Mouse (Mus musculus) CH12.LX (cell line): ENCODE measurements around the gene Snrk. TPM values are rescaled to one million over a fixed set of nuclear protein-coding genes. Genes with fewer than 3 reads are reported as not detected.

Experiments
- DNase-seq: peaks from one replicate; pipeline ENCODE4 v3.0.0-alpha.2; 2013; ENCODE audit errors: extremely low read depth
- H3K27ac ChIP-seq: 2 replicates; pipeline ENCODE4 v1.5.1; 2012; ENCODE audit warnings: low read depth, mild to moderate bottlenecking, control low read depth, moderate library complexity; ENCODE audit not compliant: insufficient read depth
- H3K27me3 ChIP-seq: replicated peaks from 2 replicates; pipeline ENCODE3; 2012; ENCODE audit warnings: inconsistent platforms
- H3K36me3 ChIP-seq, 2 experiments: replicated peaks in 1 of 2; 2 replicates each; pipeline versions ENCODE3 to v1.6.1; 2012; ENCODE audit warnings: inconsistent platforms in 1 of 2, low read length in 1 of 2, mild to moderate bottlenecking in 1 of 2, mixed read lengths in 1 of 2, moderate library complexity in 1 of 2; ENCODE audit not compliant: control insufficient read depth in 1 of 2, insufficient read depth in 1 of 2
- H3K4me1 ChIP-seq, 2 experiments: 2 replicates each; pipeline ENCODE4 v1.6.1; 2012; ENCODE audit warnings: inconsistent platforms in 1 of 2, moderate library complexity in 1 of 2; ENCODE audit not compliant: insufficient read depth in 2 of 2, control insufficient read depth in 1 of 2
- H3K4me2 ChIP-seq: 2 replicates; pipeline ENCODE4 v1.6.1; 2012; ENCODE audit warnings: low read depth, mild to moderate bottlenecking, control low read depth; ENCODE audit not compliant: poor library complexity, insufficient read depth, severe bottlenecking
- H3K4me3 ChIP-seq, 3 experiments: fragments of 150-350 bp in 1 of 3; sonication (generic) in 1 of 3; replicated peaks in 1 of 3; 2 replicates each; pipeline versions ENCODE3 to v1.5.1; 2011 to 2012; ENCODE audit warnings: low read depth in 2 of 3, low read length in 2 of 3, mild to moderate bottlenecking in 2 of 3, moderate library complexity in 2 of 3, control low read depth in 1 of 3, improper control_type of control experiment in 1 of 3, inconsistent platforms in 1 of 3, mixed read lengths in 1 of 3; ENCODE audit not compliant: poor library complexity in 1 of 3
- H3K79me2 ChIP-seq: replicated peaks from 2 replicates; pipeline ENCODE4 v1.6.1; 2012; ENCODE audit warnings: mild to moderate bottlenecking, moderate library complexity; ENCODE audit not compliant: control insufficient read depth, poor library complexity, insufficient read depth, severe bottlenecking; ENCODE audit errors: extremely low read depth
- H3K9ac ChIP-seq: 2 replicates; pipeline ENCODE4 v1.6.1; 2012; ENCODE audit warnings: low read depth, mild to moderate bottlenecking, control low read depth, moderate library complexity; ENCODE audit not compliant: insufficient read depth
- H3K9me3 ChIP-seq: replicated peaks from 2 replicates; pipeline ENCODE3; 2012; ENCODE audit warnings: low read length, inconsistent platforms, mixed read lengths
- CTCF ChIP-seq, 2 experiments: IDR thresholded peaks in 1 of 2; conservative IDR thresholded peaks in 1 of 2; 2 replicates each; pipeline ENCODE4 v1.5.1; 2011 to 2012; ENCODE audit warnings: low read depth in 2 of 2, low read length in 2 of 2, improper control_type of control experiment in 1 of 2, inconsistent platforms in 1 of 2, mild to moderate bottlenecking in 1 of 2, moderate library complexity in 1 of 2
- E2F4 ChIP-seq: IDR thresholded peaks from 2 replicates; pipeline ENCODE4 v1.6.1; 2011; ENCODE audit warnings: low read depth, low read length, improper control_type of control experiment; ENCODE audit not compliant: insufficient replicate concordance
- ETS1 ChIP-seq: conservative IDR thresholded peaks from 2 replicates; pipeline ENCODE4 v1.6.1; 2012; ENCODE audit warnings: low read depth, mild to moderate bottlenecking, inconsistent platforms, low read length, improper control_type of control experiment, moderate library complexity
- IRF4 ChIP-seq: IDR thresholded peaks from 2 replicates; pipeline ENCODE4 v1.6.1; 2014; ENCODE audit warnings: low read depth, mild to moderate bottlenecking, inconsistent platforms, low read length, improper control_type of control experiment
- KAT2A ChIP-seq: IDR thresholded peaks from 2 replicates; pipeline ENCODE4 v1.6.1; 2012; ENCODE audit warnings: low read length, improper control_type of control experiment, inconsistent platforms; ENCODE audit not compliant: insufficient replicate concordance
- MAZ ChIP-seq: IDR thresholded peaks from 2 replicates; pipeline ENCODE4 v1.6.1; 2012; ENCODE audit warnings: low read depth, mild to moderate bottlenecking, inconsistent platforms, low read length, improper control_type of control experiment, moderate library complexity
- MEF2A ChIP-seq: IDR thresholded peaks from 2 replicates; pipeline ENCODE4 v1.6.1; 2014; ENCODE audit warnings: low read depth, mild to moderate bottlenecking, inconsistent platforms, low read length, improper control_type of control experiment, borderline replicate concordance
- NELFE ChIP-seq: IDR thresholded peaks from 2 replicates; pipeline ENCODE4 v1.6.1; 2011; ENCODE audit warnings: low read depth, low read length, improper control_type of control experiment
- NRF1 ChIP-seq: IDR thresholded peaks from 2 replicates; pipeline ENCODE4 v1.6.1; 2014; ENCODE audit warnings: low read depth, mild to moderate bottlenecking, inconsistent platforms, low read length, improper control_type of control experiment, moderate library complexity
- PAX5 ChIP-seq: IDR thresholded peaks from 2 replicates; pipeline ENCODE4 v1.6.1; 2012; ENCODE audit warnings: low read length, inconsistent platforms, mixed read lengths
- RCOR1 ChIP-seq: conservative IDR thresholded peaks from 2 replicates; pipeline ENCODE4 v1.6.1; 2012; ENCODE audit warnings: low read depth, mild to moderate bottlenecking, inconsistent platforms, low read length, improper control_type of control experiment
- UBTF ChIP-seq: IDR thresholded peaks from 2 replicates; pipeline ENCODE4 v1.6.1; 2012; ENCODE audit warnings: low read depth, mild to moderate bottlenecking, inconsistent platforms, low read length, improper control_type of control experiment, moderate library complexity
- USF1 ChIP-seq: IDR thresholded peaks from 2 replicates; pipeline ENCODE4 v1.6.1; 2014; ENCODE audit warnings: low read depth, mild to moderate bottlenecking, inconsistent platforms, low read length, improper control_type of control experiment
- ZC3H11A ChIP-seq: IDR thresholded peaks from 2 replicates; pipeline ENCODE4 v1.6.1; 2012; ENCODE audit warnings: low read depth, mild to moderate bottlenecking, inconsistent platforms, low read length, improper control_type of control experiment
- ZMIZ1 ChIP-seq: IDR thresholded peaks from 2 replicates; pipeline ENCODE4 v1.6.1; 2012; ENCODE audit warnings: low read depth, mild to moderate bottlenecking, inconsistent platforms, low read length, improper control_type of control experiment
- dilution Hi-C: fragments of 300-500 bp; cut with MboI; formaldehyde crosslinking; loops from 2 replicates; pipeline ENCODE4 v1.14.3; 2020; ENCODE audit warnings: low sequenced_read_pairs; ENCODE audit not compliant: extremely low pct_unique_long_range_greater_than_20kb, extremely low pct_ligation_motif_present
- in situ Hi-C: fragments of 300-500 bp; cut with MboI; formaldehyde crosslinking; loops from 3 replicates; pipeline ENCODE4 v1.14.3; 2019; ENCODE audit warnings: low sequenced_read_pairs, low pct_ligation_motif_present, low pct_unique_long_range_greater_than_20kb, mixed read lengths
- polyA plus RNA-seq: library from polyadenylated mRNA; unstranded; fragments of >175 nt; gene quantifications from 2 replicates; pipeline ENCODE4 v1.2.1, GENCODE M21; 2012; ENCODE audit warnings: low read depth; ENCODE audit not compliant: insufficient read length
- total RNA-seq, 2 experiments: library from RNA; depleted of rRNA; stranded (reverse); fragments of 300-350 nt in 1 of 2; fragments of >200 nt in 1 of 2; gene quantifications; 2 replicates each; pipeline ENCODE4 v1.2.3; 2012 to 2014

Gene Snrk
- total and polyA plus RNA-seq, 3 experiments: 6.1 to 13.1 (median 7.0) TPM

DNA sequence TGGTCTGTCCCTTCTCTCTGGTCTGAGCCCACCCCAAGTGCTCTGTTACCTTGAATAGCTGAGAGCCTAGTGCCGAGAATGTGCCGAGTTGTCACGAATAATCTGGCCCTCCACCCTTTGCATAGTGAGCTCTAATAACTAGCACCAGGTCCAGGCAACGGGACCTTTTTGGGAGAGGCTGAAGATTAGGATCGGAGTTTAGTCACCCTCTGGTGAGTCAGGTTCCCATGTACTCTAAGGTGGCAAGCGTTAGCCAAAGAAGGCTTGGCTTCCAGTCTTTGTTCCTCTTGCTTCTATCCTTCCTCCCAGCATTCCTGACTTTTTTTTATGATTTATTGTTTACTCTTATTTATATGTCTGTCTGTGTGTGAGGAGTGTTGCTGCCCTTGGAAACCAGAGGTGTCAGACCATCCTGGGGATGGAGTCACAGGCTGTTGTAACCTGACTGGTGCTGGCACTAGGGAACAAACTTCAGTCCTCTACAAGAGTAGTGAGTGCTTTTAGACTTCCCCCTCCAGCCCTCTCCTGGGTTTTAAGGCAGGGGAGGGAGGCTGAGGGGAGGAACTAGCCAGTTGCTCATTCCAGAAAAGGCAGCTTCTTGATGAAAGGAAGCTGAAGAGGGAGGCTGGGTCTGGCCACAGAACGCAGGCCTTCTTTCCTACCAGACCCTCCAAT, 9.2 kb upstream of the Snrk start:
- H3K4me2 ChIP-seq: no peak overlapping the region
- dilution Hi-C loops (no loop called here), in situ Hi-C loops (no loop called here)
- no peak overlapping the region for H3K4me3 ChIP-seq
- H3K9me3 ChIP-seq: no peaks in the 10 kb centered on the region
- peaks cover 0 to 3% of the 10 kb centered on the region in 2 experiments; a peak in 1 of 4 replicates for H3K4me1 ChIP-seq
- no peak overlapping the region for H3K27ac ChIP-seq
- TF ChIP-seq ETS1 (no peak), ZMIZ1 (no peak), MAZ (no peak), USF1 (no peak), NRF1 (no peak), ZC3H11A (no peak), NELFE (no peak), E2F4 (no peak)
- no peaks in the 10 kb centered on the region for H3K36me3 ChIP-seq
- no peaks in the 10 kb centered on the region for H3K79me2 ChIP-seq
- no peak for DNase-seq
- no peak overlapping the region for H3K9ac ChIP-seq
- H3K27me3 ChIP-seq: peaks cover 13% of the 10 kb centered on the region

DNA sequence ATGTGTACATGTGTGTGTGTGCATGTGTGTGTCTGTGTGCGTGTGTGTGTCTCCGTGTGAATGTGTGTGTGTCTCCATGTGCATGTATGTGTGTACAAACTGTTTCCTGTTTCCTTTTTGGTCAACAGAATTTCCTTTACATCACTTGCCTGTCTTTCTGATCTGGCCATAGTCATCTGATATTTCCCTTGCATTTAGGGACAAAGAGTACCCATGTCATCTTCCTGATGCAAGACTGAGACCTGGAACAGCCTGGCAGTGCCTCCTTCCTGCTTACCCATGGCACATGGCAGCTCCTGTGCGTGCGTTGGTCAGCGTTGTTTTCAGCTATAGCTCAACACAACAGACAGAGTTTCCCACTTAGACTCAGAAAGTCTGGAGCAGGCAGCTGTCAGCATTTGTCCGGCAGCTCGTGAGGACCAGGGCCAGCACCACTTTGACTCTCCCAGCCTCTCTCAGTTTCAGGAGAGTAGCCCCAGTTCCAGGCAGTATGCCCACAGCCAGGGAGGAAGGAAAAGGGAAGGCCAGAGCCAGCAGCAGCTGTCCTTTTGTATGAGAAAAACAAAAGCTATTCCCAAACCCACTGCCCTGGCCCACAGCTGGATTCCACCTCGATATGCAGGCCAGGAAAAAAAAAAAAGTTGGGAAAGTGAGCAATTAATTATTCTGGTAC, 7.4 kb upstream of the Snrk start:
- dilution Hi-C loops: no loop called here
- TF ChIP-seq CTCF (conservative IDR thresholded peaks at IDR 0.05 in 1 of 2, IDR thresholded peaks at IDR 0.05 in 1 of 2; ENCODE audit: low read depth in 2 of 2, low read length in 2 of 2) (no peak), IRF4 (no peak), MEF2A (no peak), RCOR1 (no peak), UBTF (no peak), E2F4 (no peak), PAX5 (no peak), USF1 (no peak), NELFE (no peak), KAT2A (no peak)
- Histone ChIP-seq H3K9ac (no peak overlapping the region), H3K4me2 (no peak overlapping the region), H3K4me1 (peaks cover 0 to 3% of the 10 kb centered on the region in 2 experiments; a peak in 2 of 4 replicates), H3K79me2 (no peaks in the 10 kb centered on the region), H3K36me3 (no peaks in the 10 kb centered on the region), H3K4me3 (no peak overlapping the region), H3K27me3 (peaks cover 19% of the 10 kb centered on the region), H3K9me3 (no peaks in the 10 kb centered on the region), H3K27ac (no peak overlapping the region)
- DNase-seq: no peak
- in situ Hi-C loops: no loop called here
